Comparison of ENCODE assay signal across 16 mouse cellular contexts in genomic region chr2:165438881-165439280, GRCm38 (mm10). TPM values are rescaled to one million over a fixed set of nuclear protein-coding genes. Genes with fewer than 3 reads are reported as not detected.
"Had no signal": no experiment of that assay in that cellular context is flagged by ENCODE, and none has a peak within 500 bp of the region (broad histone marks: within the 10 kb centered on the region; RNA-seq: fewer than 3 reads in every experiment).

No protein-coding gene starts in this region.

- H3K9ac ChIP-seq: limb, embryonic 12.5 days; liver, embryonic 14.5 days; neural tube, embryonic 15.5 days had no signal

- H3K27me3 ChIP-seq: limb, embryonic 12.5 days; neural tube, embryonic 15.5 days had no signal

- DNase-seq: lung, adult 18-20 months; midbrain, embryonic 14.5 days; right cerebral cortex, adult 18-20 months; right cerebral cortex, postnatal 25 days; thymus, postnatal 4 days had no signal

- H3K27ac ChIP-seq: limb, embryonic 12.5 days; liver, embryonic 14.5 days; neural tube, embryonic 15.5 days had no signal

- H3K36me3 ChIP-seq: limb, embryonic 12.5 days; neural tube, embryonic 15.5 days had no signal

- H3K9me3 ChIP-seq: limb, embryonic 12.5 days; neural tube, embryonic 15.5 days had no signal

- H3K4me3 ChIP-seq: limb, embryonic 12.5 days; myocyte; neural tube, embryonic 15.5 days had no signal

- H3K4me2 ChIP-seq: limb, embryonic 12.5 days; neural tube, embryonic 15.5 days had no signal

- H3K4me1 ChIP-seq: limb, embryonic 12.5 days; neural tube, embryonic 15.5 days had no signal

- ATAC-seq: hindbrain, embryonic 16.5 days had no signal

RNA-seq across cellular contexts. Expression of gene Slc13a3, which starts 34.1 kb away (rescaled TPM):
- total RNA-seq: megakaryocyte-erythroid progenitor cell, adult 5-6 weeks had no signal
- polyA plus RNA-seq: limb, embryonic 12.5 days had no signal

RNA-seq across cellular contexts. Expression of gene Ocstamp, which starts 38.7 kb away (rescaled TPM):
- total RNA-seq: layer of hippocampus, postnatal 25 days; left cerebral cortex, adult 8-10 months; left cerebral cortex, postnatal 25 days; megakaryocyte-erythroid progenitor cell, adult 5-6 weeks had no signal
- polyA plus RNA-seq: limb, embryonic 12.5 days; myocyte; neural tube, embryonic 11.5 days; thymus, postnatal 0 days had no signal

RNA-seq across cellular contexts. Expression of gene Zfp334, which starts 50.8 kb away (rescaled TPM):
- total RNA-seq: megakaryocyte-erythroid progenitor cell, adult 5-6 weeks had no signal
